In the genomic region with DNA sequence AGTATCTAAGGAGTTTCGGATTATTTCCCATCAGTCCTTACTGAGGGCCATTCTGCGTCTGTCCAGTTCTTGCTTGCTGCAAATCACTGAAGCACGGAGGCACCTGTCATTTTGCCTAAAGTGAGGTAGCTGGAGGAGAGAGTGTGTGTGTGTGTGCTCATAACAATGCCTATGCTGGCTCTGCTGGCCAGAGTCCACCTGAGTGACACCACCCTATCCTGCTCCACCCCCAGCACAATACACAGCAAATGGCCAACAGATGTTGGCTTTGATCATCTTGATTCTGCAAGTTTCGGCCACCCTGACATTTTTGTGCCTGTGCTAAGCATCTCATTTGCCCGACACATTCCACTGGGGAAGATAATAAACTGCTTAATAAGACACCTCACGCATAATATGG, we compare ENCODE assay signal across 8 mouse cellular contexts. TPM values are rescaled to one million over a fixed set of nuclear protein-coding genes. Genes with fewer than 3 reads are reported as not detected.
A peak's percentile ranks its signal among the peaks of the same experiment; 100 is the strongest.
DNase-seq lines count a peak whose midpoint lies in the region; ATAC-seq lines count a peak whose summit lies in the region.

No protein-coding gene starts in this region.

- peak overlapping the region; percentile 71 for H3K4me2 ChIP-seq in hindbrain, embryonic 11.5 days (replicated peaks; ENCODE audit: low read depth, low read length)
- peak overlapping the region; percentile 79 for H3K4me2 ChIP-seq in liver, embryonic 12.5 days
- H3K4me2 ChIP-seq in stomach, embryonic 16.5 days (ENCODE audit: low read depth, low read length), result peak overlapping the region; percentile 62

- H3K27me3 ChIP-seq in megakaryocyte, embryonic 14.5 days (replicated peaks), result peaks cover 5% of the 10 kb centered on the region
- no peaks in the 10 kb centered on the region for H3K27me3 ChIP-seq in hindbrain, embryonic 11.5 days (ENCODE audit: control insufficient read depth, insufficient read depth, low read length)
- H3K27me3 ChIP-seq in liver, embryonic 12.5 days (replicated peaks), result peaks cover 32% of the 10 kb centered on the region
- no peaks in the 10 kb centered on the region for H3K27me3 ChIP-seq in stomach, embryonic 16.5 days (ENCODE audit: control insufficient read depth, insufficient read depth, low read length)

- H3K4me1 ChIP-seq in megakaryocyte, embryonic 14.5 days, result peaks cover 72% of the 10 kb centered on the region
- peaks cover 5% of the 10 kb centered on the region; the same call in 1 of the 2 replicates for H3K4me1 ChIP-seq in hindbrain, embryonic 11.5 days (replicated peaks; ENCODE audit: control insufficient read depth, insufficient read depth, low read length)
- H3K4me1 ChIP-seq in liver, embryonic 12.5 days, result peaks cover 62% of the 10 kb centered on the region
- peaks cover 43% of the 10 kb centered on the region for H3K4me1 ChIP-seq in stomach, embryonic 16.5 days (ENCODE audit: control insufficient read depth, insufficient read depth, low read length)

- H3K9ac ChIP-seq in hindbrain, embryonic 11.5 days (ENCODE audit: low read depth, low read length), result no peak overlapping the region
- H3K9ac ChIP-seq in liver, embryonic 12.5 days, result no peak overlapping the region
- no peak overlapping the region for H3K9ac ChIP-seq in stomach, embryonic 16.5 days (ENCODE audit: low read length)

- no peak for ATAC-seq in megakaryocyte, adult 5-6 weeks (ENCODE audit: poor library complexity, severe bottlenecking)
- no peak for ATAC-seq in hindbrain, embryonic 11.5 days (ENCODE audit: low FRiP score)
- no peak for ATAC-seq in liver, embryonic 12.5 days
- no peak for ATAC-seq in stomach, embryonic 16.5 days (ENCODE audit: insufficient read depth, low FRiP score)

- peak overlapping the region; percentile 76 for H3K4me3 ChIP-seq in megakaryocyte, embryonic 14.5 days (replicated peaks)
- H3K4me3 ChIP-seq in hindbrain, embryonic 11.5 days (ENCODE audit: low read depth, low read length), result peak overlapping the region; percentile 92; the same call in 1 of the 2 replicates
- H3K4me3 ChIP-seq in liver, embryonic 12.5 days, result peak overlapping the region; percentile 85
- H3K4me3 ChIP-seq in stomach, embryonic 16.5 days (replicated peaks; ENCODE audit: low read length), result peak overlapping the region; percentile 88

- H3K27ac ChIP-seq in hindbrain, embryonic 11.5 days (ENCODE audit: low read depth, low read length), result no peak overlapping the region
- peak overlapping the region; percentile 21; the same call in 1 of the 2 replicates for H3K27ac ChIP-seq in liver, embryonic 12.5 days
- peak overlapping the region; percentile 11; the same call in 1 of the 2 replicates for H3K27ac ChIP-seq in stomach, embryonic 16.5 days (ENCODE audit: low read length)

- 72% methylated on average over 6 of the region's 6 CpGs for WGBS in hindbrain, embryonic 11.5 days
- WGBS in liver, embryonic 12.5 days (ENCODE audit: insufficient replicate concordance), result 73% methylated on average over 6 of the region's 6 CpGs
- 77% methylated on average over 6 of the region's 6 CpGs for WGBS in stomach, embryonic 16.5 days

- H3K36me3 ChIP-seq in megakaryocyte, embryonic 14.5 days (replicated peaks; ENCODE audit: low read length), result peaks cover 29% of the 10 kb centered on the region
- no peaks in the 10 kb centered on the region for H3K36me3 ChIP-seq in hindbrain, embryonic 11.5 days (ENCODE audit: control insufficient read depth, insufficient read depth, low read length)
- peaks cover 15% of the 10 kb centered on the region for H3K36me3 ChIP-seq in liver, embryonic 12.5 days
- no peaks in the 10 kb centered on the region for H3K36me3 ChIP-seq in stomach, embryonic 16.5 days (ENCODE audit: control insufficient read depth, insufficient read depth, low read length)

- intact Hi-C loops in left cerebral cortex, postnatal 36 days (cut with DNase I), result no loop called here

- no peaks in the 10 kb centered on the region for H3K9me3 ChIP-seq in megakaryocyte, embryonic 14.5 days
- no peaks in the 10 kb centered on the region for H3K9me3 ChIP-seq in hindbrain, embryonic 11.5 days (ENCODE audit: control insufficient read depth, low read length)
- no peaks in the 10 kb centered on the region for H3K9me3 ChIP-seq in liver, embryonic 12.5 days (replicated peaks)
- H3K9me3 ChIP-seq in stomach, embryonic 16.5 days (replicated peaks; ENCODE audit: control insufficient read depth, low read length), result no peaks in the 10 kb centered on the region

- DNase-seq in hindbrain, embryonic 11.5 days (ENCODE audit: low spot score), result no peak
- no peak for DNase-seq in left cerebral cortex, adult 18-20 months (ENCODE audit: low spot score in 2 of 2)
- no peak for DNase-seq in thymus, postnatal 4 days
- DNase-seq in left cerebral cortex, postnatal 36 days (ENCODE audit: low spot score in 2 of 2), result no peak

RNA-seq across cellular contexts. Expression of a gene that starts 1.5 kb away (rescaled TPM):
- polyA plus RNA-seq in megakaryocyte, embryonic 14.5 days (2012; ENCODE audit: insufficient read depth, low replicate concordance), result 29.5 and 64.0 TPM in 2 replicates
- total RNA-seq in megakaryocyte, adult 5-6 weeks (2015), result 7.8 and 14.8 TPM in 2 replicates
- 6.0 and 8.6 TPM in 2 replicates for total RNA-seq in megakaryocyte, adult 5-6 weeks (2017)
- polyA plus RNA-seq in hindbrain, embryonic 11.5 days (2014; fragmentation: Nextera tagmentation; extraction: Ambion mirVana), result 87.1 and 87.5 TPM in 2 replicates
- 11.1 and 11.8 TPM in 2 replicates for polyA plus RNA-seq in liver, embryonic 12.5 days (2016; fragmentation: Nextera tagmentation; extraction: Ambion mirVana)
- 31.2 and 32.7 TPM in 2 replicates for polyA plus RNA-seq in stomach, embryonic 16.5 days (2015; fragmentation: Nextera tagmentation; extraction: Ambion mirVana)
- total RNA-seq in left cerebral cortex, adult 18-20 months (2021), result 1 to 10 TPM; 7.4 to 7.6 TPM
- 1 to 10 TPM; 7.5 to 8.9 TPM for total RNA-seq in left cerebral cortex, postnatal 36 days (2021)

RNA-seq across cellular contexts. Expression of a gene that starts 17.8 kb away (rescaled TPM):
- polyA plus RNA-seq in megakaryocyte, embryonic 14.5 days (2012; ENCODE audit: insufficient read depth, low replicate concordance), result 0.27 and 1.5 TPM in 2 replicates
- total RNA-seq in megakaryocyte, adult 5-6 weeks (2015), result 1.0 and 1.4 TPM in 2 replicates
- total RNA-seq in megakaryocyte, adult 5-6 weeks (2017), result 0.07 and 0.53 TPM in 2 replicates
- 0.56 and 0.73 TPM in 2 replicates for polyA plus RNA-seq in hindbrain, embryonic 11.5 days (2014; fragmentation: Nextera tagmentation; extraction: Ambion mirVana)
- 1.3 and 1.9 TPM in 2 replicates for polyA plus RNA-seq in liver, embryonic 12.5 days (2016; fragmentation: Nextera tagmentation; extraction: Ambion mirVana)
- polyA plus RNA-seq in stomach, embryonic 16.5 days (2015; fragmentation: Nextera tagmentation; extraction: Ambion mirVana), result 13.9 and 21.8 TPM in 2 replicates
- 1 to 10 TPM; 2.1 to 2.8 TPM for total RNA-seq in left cerebral cortex, adult 18-20 months (2021)
- 1 to 10 TPM; 2.2 to 3.2 TPM for total RNA-seq in left cerebral cortex, postnatal 36 days (2021)
